Mouse (Mus musculus) ES-E14 (cell line): ENCODE measurements around the gene Slc2a13. TPM values are rescaled to one million over a fixed set of nuclear protein-coding genes. Genes with fewer than 3 reads are reported as not detected.

Experiments
- DNase-seq: peaks from one replicate; pipeline ENCODE4 v3.0.0-alpha.2; 2013; ENCODE audit warnings: low read depth, low spot score
- H3K27ac ChIP-seq: 2 replicates; pipeline ENCODE4 v1.5.1; 2012; ENCODE audit warnings: low read depth, mild to moderate bottlenecking, low read length, moderate library complexity, mixed read lengths; ENCODE audit not compliant: poor library complexity, insufficient read depth, severe bottlenecking
- H3K36me3 ChIP-seq: 2 replicates; pipeline ENCODE4 v1.6.1; 2012; ENCODE audit warnings: mild to moderate bottlenecking, low read length, moderate library complexity, mixed read lengths; ENCODE audit not compliant: control insufficient read depth, poor library complexity, insufficient read depth, severe bottlenecking
- H3K4me1 ChIP-seq, 2 experiments: fragments of 150-350 bp in 1 of 2; sonication (generic) in 1 of 2; 2 replicates each; pipeline ENCODE4 v1.6.1; 2012; ENCODE audit warnings: low read length in 2 of 2, mild to moderate bottlenecking in 1 of 2, mixed read lengths in 1 of 2; ENCODE audit not compliant: control insufficient read depth in 2 of 2, insufficient read depth in 2 of 2, poor library complexity in 1 of 2
- H3K4me3 ChIP-seq, 2 experiments: fragments of 150-350 bp in 1 of 2; sonication (generic) in 1 of 2; 2 replicates each; pipeline ENCODE4 v1.5.1; 2012; ENCODE audit warnings: low read length in 2 of 2, low read depth in 1 of 2, mild to moderate bottlenecking in 1 of 2, mixed read lengths in 1 of 2; ENCODE audit not compliant: insufficient read depth in 1 of 2, poor library complexity in 1 of 2, severe bottlenecking in 1 of 2
- H3K9ac ChIP-seq: 2 replicates; pipeline ENCODE4 v1.6.1; 2012; ENCODE audit warnings: low read depth, mild to moderate bottlenecking, low read length, mixed read lengths; ENCODE audit not compliant: poor library complexity, insufficient read depth, severe bottlenecking
- H3K9me3 ChIP-seq: fragments of 150-350 bp; sonication (generic); 2 replicates; pipeline ENCODE4 v1.6.1; 2012; ENCODE audit warnings: low read depth, mild to moderate bottlenecking, low read length; ENCODE audit not compliant: control insufficient read depth, insufficient read depth
- CHD2 ChIP-seq: IDR thresholded peaks from 2 replicates; pipeline ENCODE4 v1.6.1; 2014; ENCODE audit warnings: mild to moderate bottlenecking, low read depth, low read length, inconsistent platforms
- HCFC1 ChIP-seq: IDR thresholded peaks from 2 replicates; pipeline ENCODE4 v1.6.1; 2012; ENCODE audit warnings: low read length, inconsistent platforms, borderline replicate concordance; ENCODE audit not compliant: insufficient read depth
- MAFK ChIP-seq: IDR thresholded peaks from 2 replicates; pipeline ENCODE4 v1.6.1; 2014; ENCODE audit warnings: mild to moderate bottlenecking, low read depth, low read length, inconsistent platforms; ENCODE audit not compliant: insufficient read depth
- ZC3H11A ChIP-seq: IDR thresholded peaks from 2 replicates; pipeline ENCODE4 v1.6.1; 2012; ENCODE audit warnings: low read depth, mild to moderate bottlenecking, inconsistent platforms, low read length, borderline replicate concordance
- ZNF384 ChIP-seq: IDR thresholded peaks from 2 replicates; pipeline ENCODE4 v1.6.1; 2012; ENCODE audit warnings: low read depth, low read length, inconsistent platforms
- in situ Hi-C, 2 experiments: fragments of 600-800 bp; cut with MboI; formaldehyde crosslinking; loops; one replicate each; pipeline ENCODE4 v1.15.1; 2025; ENCODE audit warnings: low sequenced_read_pairs in 2 of 2, inconsistent platforms in 1 of 2; ENCODE audit not compliant: unreplicated experiment in 2 of 2
- total RNA-seq: library from RNA; depleted of rRNA; stranded (reverse); fragments of 300-350 nt; gene quantifications from 2 replicates; pipeline ENCODE4 v1.2.3, GENCODE M21; 2012; rRNA removed

The Slc2a13 gene
- total RNA-seq, result 0.13 and 0.16 TPM in 2 replicates

- peak within 1 kb of the TSS; percentile 76 for H3K9ac ChIP-seq
- H3K4me3 ChIP-seq, result peak within 1 kb of the TSS; percentile 77 to 83
- H3K9me3 ChIP-seq, result no peaks in the 10 kb centered on the region
- no peak for TF ChIP-seq CHD2
- no peak for TF ChIP-seq MAFK
- no peak for TF ChIP-seq ZC3H11A
- no peak for TF ChIP-seq HCFC1
- no peak for TF ChIP-seq ZNF384
- no peaks in the 10 kb centered on the region for H3K4me1 ChIP-seq
- H3K27ac ChIP-seq, result no peak within 1 kb of the TSS
- DNase-seq, result peak; percentile 79
- in situ Hi-C loops, result no loop called here
- H3K36me3 ChIP-seq, result no peaks in the 10 kb centered on the region
These were observed at the start of gene Slc2a13 for GRCm38 (mm10) chr15:91573111-91573538. Slc2a13 (minus strand) TSS chr15:91573261.

- in situ Hi-C loops, result no loop called here
- Histone ChIP-seq H3K4me1 (no peaks in the 10 kb centered on the region), H3K9ac (no peak overlapping the region), H3K27ac (no peak overlapping the region), H3K36me3 (no peaks in the 10 kb centered on the region), H3K9me3 (no peaks in the 10 kb centered on the region), H3K4me3 (no peak overlapping the region)
- DNase-seq, result no peak
- TF ChIP-seq MAFK (no peak), CHD2 (no peak), HCFC1 (no peak), ZC3H11A (no peak), ZNF384 (no peak)
These were observed 43.0 kb upstream of the Slc2a13 start for GRCm38 (mm10) chr15:91616016-91616415.

- DNase-seq, result no peak
- H3K36me3 ChIP-seq, result no peaks in the 10 kb centered on the region
- H3K9ac ChIP-seq, result no peak overlapping the region
- H3K4me1 ChIP-seq, result no peaks in the 10 kb centered on the region
- TF ChIP-seq MAFK (no peak), HCFC1 (no peak), CHD2 (no peak), ZNF384 (no peak), ZC3H11A (no peak)
- H3K27ac ChIP-seq, result no peak overlapping the region
- no peaks in the 10 kb centered on the region for H3K9me3 ChIP-seq
- in situ Hi-C loops, result no loop called here
- H3K4me3 ChIP-seq, result no peak overlapping the region
These were observed 42.5 kb upstream of the Slc2a13 start for GRCm38 (mm10) chr15:91615532-91615931.

GRCm38 (mm10) chr15:91613981-91614665, 41.1 kb upstream of the Slc2a13 start:
- no peak overlapping the region for H3K27ac ChIP-seq
- in situ Hi-C loops, result no loop called here
- H3K9ac ChIP-seq, result no peak overlapping the region
- H3K9me3 ChIP-seq, result no peaks in the 10 kb centered on the region
- H3K4me3 ChIP-seq, result no peak overlapping the region
- no peaks in the 10 kb centered on the region for H3K4me1 ChIP-seq
- DNase-seq, result no peak
- H3K36me3 ChIP-seq, result no peaks in the 10 kb centered on the region
- TF ChIP-seq HCFC1 (no peak), CHD2 (no peak), MAFK (no peak), ZC3H11A (no peak), ZNF384 (no peak)
